Mouse (Mus musculus) E14TG2a.4 (cell line): Measurements from ENCODE around the gene Scmh1.
A peak's percentile ranks its signal among the peaks of the same experiment; 100 is the strongest.

Experiments
- H3K27me3 ChIP-seq: 2 replicates; pipeline ENCODE4 v1.6.1; 2014; ENCODE audit warnings: low read length, control low read depth; ENCODE audit not compliant: insufficient read depth
- H3K36me3 ChIP-seq: 2 replicates; pipeline ENCODE4 v1.6.1; 2014; ENCODE audit warnings: low read length, control low read depth; ENCODE audit not compliant: insufficient read depth
- H3K4me1 ChIP-seq: replicated peaks from 2 replicates; pipeline ENCODE4 v1.6.1; 2014; ENCODE audit warnings: low read depth, low read length, control low read depth
- H3K4me3 ChIP-seq: replicated peaks from 2 replicates; pipeline ENCODE4 v1.5.1; 2014; ENCODE audit warnings: mild to moderate bottlenecking, low read length
- H3K9me3 ChIP-seq: 2 replicates; pipeline ENCODE4 v1.6.1; 2014; ENCODE audit warnings: low read length, control low read depth
- CTCF ChIP-seq: conservative IDR thresholded peaks from 2 replicates; pipeline ENCODE4 v1.5.1; 2014; ENCODE audit warnings: low read length
- NANOG ChIP-seq: IDR thresholded peaks from 2 replicates; pipeline ENCODE4 v1.6.1; 2014; ENCODE audit warnings: borderline replicate concordance, low read length, mixed read lengths
- POU5F1 ChIP-seq: IDR thresholded peaks from 2 replicates; pipeline ENCODE4 v1.6.1; 2014; ENCODE audit warnings: low read length, borderline replicate concordance

The Scmh1 gene

DNA sequence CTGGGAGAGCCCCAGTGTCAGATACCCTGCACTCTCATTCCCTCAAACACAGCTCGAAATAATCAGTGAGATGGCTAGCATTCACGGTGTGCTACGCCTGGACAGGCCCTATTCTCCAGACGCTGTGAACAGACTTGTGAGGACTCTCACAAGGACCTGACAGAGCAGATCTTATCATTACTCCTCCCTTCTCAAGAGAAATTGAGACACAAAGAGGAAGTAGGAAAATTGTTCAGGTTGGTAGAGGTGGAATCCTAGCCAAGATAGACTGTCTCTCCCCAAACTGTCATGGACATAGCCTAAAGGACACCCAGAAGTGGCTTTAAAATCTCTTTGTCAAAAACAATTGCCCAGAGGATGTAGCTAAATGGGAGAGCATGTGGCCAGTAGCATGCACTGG is 31.3 kb upstream of the Scmh1 start:
- TF ChIP-seq CTCF (no peak), POU5F1 (no peak), NANOG (no peak)
- H3K36me3 ChIP-seq, result no peaks in the 10 kb centered on the region
- H3K27me3 ChIP-seq, result peaks cover 51% of the 10 kb centered on the region
- no peak overlapping the region for H3K4me3 ChIP-seq
- H3K4me1 ChIP-seq, result peaks cover 14% of the 10 kb centered on the region
- no peaks in the 10 kb centered on the region for H3K9me3 ChIP-seq

DNA sequence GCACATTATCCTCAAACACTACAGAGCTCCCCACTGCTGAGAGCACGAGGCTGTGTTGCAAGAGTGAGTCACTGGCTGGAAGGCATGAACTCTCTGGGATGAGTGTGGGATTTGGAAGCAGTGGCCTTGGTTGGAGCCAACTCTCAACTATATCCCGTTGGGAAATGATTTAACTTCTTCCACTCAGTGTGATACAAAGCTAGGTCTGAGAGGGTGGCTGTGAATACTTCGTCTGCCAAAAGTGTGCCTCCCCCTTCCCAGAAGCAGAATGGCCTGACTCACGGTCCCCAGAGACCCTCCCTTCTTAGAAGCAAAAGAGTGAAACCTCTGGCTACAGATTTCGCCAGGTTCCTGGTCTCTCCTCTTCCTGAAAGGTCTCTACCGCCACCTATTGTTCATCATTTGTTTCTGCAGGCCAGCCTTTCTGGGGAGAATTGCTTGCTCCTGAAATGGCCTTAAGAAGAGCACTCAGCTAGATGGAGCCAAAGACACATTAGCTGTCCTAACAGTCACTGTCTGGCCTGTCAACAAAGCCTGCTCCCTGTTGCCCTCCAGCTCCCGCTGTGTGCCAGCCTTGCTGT is 24.2 kb upstream of the Scmh1 start:
- H3K27me3 ChIP-seq, result peaks cover 3% of the 10 kb centered on the region; the same call in 1 of the 2 replicates
- H3K4me1 ChIP-seq, result 0 out of 2 replicates have a peak, but pooled peaks cover 3% of the 10 kb centered on the region
- peaks cover 11% of the 10 kb centered on the region for H3K9me3 ChIP-seq
- no peaks in the 10 kb centered on the region for H3K36me3 ChIP-seq
- H3K4me3 ChIP-seq, result no peak overlapping the region
- TF ChIP-seq CTCF, result peak; percentile 95
- no peak for TF ChIP-seq POU5F1

DNA sequence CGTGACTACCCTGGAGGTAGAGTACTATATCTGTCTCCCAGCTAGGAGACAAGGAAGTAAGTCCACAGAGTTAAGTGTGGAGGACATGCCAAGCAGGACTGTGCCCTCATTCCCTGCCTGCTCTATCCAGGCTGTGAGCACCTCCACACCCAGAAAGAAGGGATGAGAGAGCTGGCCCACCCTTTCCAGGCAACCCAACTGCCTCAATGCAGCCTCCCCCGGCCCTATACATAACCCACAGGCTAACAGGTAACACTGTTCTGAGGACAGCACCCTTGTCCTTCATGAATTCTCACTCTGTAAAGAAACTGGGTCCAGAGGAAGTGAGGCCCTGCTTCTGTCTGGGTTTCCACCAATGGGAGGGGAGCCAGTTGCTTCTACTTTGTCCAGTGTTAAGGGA is 19.6 kb upstream of the Scmh1 start:
- H3K36me3 ChIP-seq, result no peaks in the 10 kb centered on the region
- no peaks in the 10 kb centered on the region for H3K9me3 ChIP-seq
- H3K4me3 ChIP-seq, result no peak overlapping the region
- H3K4me1 ChIP-seq, result peaks cover 38% of the 10 kb centered on the region
- TF ChIP-seq NANOG, result no peak
- TF ChIP-seq POU5F1, result no peak
- TF ChIP-seq CTCF, result no peak
- peaks cover 3% of the 10 kb centered on the region; the same call in 1 of the 2 replicates for H3K27me3 ChIP-seq

DNA sequence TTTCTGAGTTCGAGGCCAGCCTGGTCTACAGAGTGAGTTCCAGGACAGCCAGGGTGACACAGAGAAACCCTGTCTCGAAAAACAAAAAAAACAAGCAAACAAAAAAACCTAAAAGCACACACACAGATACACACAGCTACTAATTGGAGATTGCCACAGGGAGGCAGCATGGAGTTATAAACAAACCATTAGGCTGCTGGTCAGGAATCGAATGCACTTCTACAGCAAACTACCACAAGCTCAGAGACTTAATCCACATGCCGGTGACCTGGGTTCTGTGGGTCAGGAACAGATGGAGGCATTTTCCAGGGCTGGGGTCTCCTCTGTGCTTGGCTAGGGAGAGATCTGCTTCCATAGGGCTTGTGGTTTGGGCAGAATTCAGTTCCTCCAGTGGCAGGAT is 17.6 kb upstream of the Scmh1 start:
- H3K4me1 ChIP-seq, result peaks cover 39% of the 10 kb centered on the region
- no peak overlapping the region for H3K4me3 ChIP-seq
- H3K9me3 ChIP-seq, result no peaks in the 10 kb centered on the region
- H3K36me3 ChIP-seq, result no peaks in the 10 kb centered on the region
- peaks cover 3% of the 10 kb centered on the region; the same call in 1 of the 2 replicates for H3K27me3 ChIP-seq
- TF ChIP-seq NANOG (no peak), POU5F1 (no peak), CTCF (peak; percentile 12; the same call in 1 of the 2 replicates)

DNA sequence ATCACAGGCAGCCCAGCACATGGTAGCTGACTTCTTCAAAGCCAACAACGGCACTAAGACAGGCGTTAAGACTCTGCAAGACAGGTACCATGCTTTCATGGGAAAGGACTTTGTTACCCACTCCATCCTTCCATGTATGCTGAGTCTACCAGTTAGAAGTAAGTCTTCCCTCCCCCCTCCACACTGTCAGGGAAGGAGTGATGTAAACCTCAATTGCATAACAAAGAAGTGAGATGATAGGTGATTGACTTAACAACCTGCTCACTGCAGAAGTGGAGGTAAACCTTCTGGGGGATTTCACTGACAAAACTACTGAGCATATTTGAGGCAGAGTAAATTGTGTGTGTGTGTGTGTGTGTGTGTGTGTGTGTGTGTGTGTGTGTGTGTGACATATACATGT is 17.1 kb upstream of the Scmh1 start:
- no peaks in the 10 kb centered on the region for H3K9me3 ChIP-seq
- peak; percentile 90 for TF ChIP-seq POU5F1
- TF ChIP-seq CTCF, result no peak
- peak; percentile 85 for TF ChIP-seq NANOG
- H3K4me3 ChIP-seq, result no peak overlapping the region
- peaks cover 39% of the 10 kb centered on the region for H3K4me1 ChIP-seq
- peaks cover 3% of the 10 kb centered on the region; the same call in 1 of the 2 replicates for H3K27me3 ChIP-seq
- no peaks in the 10 kb centered on the region for H3K36me3 ChIP-seq

DNA sequence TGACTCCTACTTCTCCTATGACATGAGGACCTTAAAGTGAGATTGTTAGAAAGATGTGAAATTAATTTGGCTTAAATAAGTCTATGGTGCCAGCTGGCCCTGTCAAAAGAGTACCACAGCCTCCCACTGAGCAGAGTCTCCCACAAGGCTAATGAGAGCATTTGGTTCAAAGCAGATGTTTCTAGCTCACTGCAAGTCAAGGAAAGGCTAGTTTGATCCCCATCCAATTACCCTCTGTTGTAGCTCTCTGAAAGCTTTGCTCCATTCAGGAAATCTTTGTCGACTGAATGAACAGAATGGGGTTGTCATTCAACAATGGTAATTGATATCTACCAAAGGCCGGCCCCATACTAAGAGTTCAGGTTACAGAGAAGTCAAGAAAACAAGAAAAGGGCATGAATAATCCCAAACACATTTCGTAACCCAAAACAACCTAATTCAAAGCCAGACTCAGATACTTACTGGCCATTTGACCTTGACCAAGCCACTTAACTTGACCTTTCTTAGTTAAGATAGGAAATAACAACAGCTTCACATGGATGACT is 16.0 kb upstream of the Scmh1 start:
- no peaks in the 10 kb centered on the region for H3K9me3 ChIP-seq

DNA sequence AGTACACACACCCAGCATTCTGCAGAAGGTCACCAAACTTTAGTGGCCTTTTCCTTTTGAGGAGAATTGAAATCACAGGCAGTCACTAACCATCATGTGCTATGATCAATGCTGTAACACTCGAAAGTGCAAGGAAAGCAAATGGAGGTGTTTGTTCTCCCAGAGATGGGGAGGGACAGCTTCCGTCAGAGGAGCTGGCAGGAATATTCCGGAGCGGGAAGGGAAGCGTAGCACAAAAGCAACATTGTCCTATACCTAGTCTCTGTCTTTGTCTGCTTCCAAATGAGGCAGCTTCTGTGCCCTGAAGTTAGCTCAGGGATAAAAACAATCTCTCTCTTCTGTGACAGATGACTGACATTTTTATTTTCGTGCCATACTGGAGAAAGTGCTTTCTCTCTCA is 15.5 kb upstream of the Scmh1 start:
- peaks cover 39% of the 10 kb centered on the region for H3K4me1 ChIP-seq
- no peaks in the 10 kb centered on the region for H3K36me3 ChIP-seq
- H3K9me3 ChIP-seq, result no peaks in the 10 kb centered on the region
- TF ChIP-seq CTCF (no peak), NANOG (no peak), POU5F1 (no peak)
- H3K4me3 ChIP-seq, result no peak overlapping the region
- peaks cover 3% of the 10 kb centered on the region; the same call in 1 of the 2 replicates for H3K27me3 ChIP-seq

More for the DNA sequence above, 16.0 kb upstream of the Scmh1 start:
- no peak for TF ChIP-seq POU5F1
- TF ChIP-seq NANOG, result peak; percentile 45; the same call in 1 of the 2 replicates
- TF ChIP-seq CTCF, result no peak
- no peaks in the 10 kb centered on the region for H3K36me3 ChIP-seq
- H3K4me1 ChIP-seq, result peaks cover 39% of the 10 kb centered on the region
- H3K27me3 ChIP-seq, result peaks cover 3% of the 10 kb centered on the region; the same call in 1 of the 2 replicates
- no peak overlapping the region for H3K4me3 ChIP-seq

DNA sequence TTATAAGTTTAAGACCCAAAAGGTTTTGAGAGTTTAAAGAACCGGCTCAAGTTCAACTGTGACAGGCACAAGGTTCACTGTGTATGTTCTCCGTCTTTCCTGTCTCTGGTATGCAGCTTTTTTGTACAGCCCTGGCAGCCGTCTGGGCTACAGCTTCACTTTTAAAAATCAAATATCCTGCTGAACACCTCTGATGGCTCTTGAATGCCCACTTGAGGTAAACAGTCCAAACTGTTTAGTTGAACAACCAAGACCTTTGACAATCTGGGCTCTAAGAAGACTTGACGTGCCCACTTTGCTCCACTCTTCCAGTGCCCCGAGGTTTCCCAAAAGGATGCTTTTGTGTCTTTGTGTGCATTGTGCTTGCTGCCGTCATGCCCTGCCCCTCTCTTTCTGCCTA is 13.5 kb upstream of the Scmh1 start:
- H3K4me3 ChIP-seq, result no peak overlapping the region
- TF ChIP-seq CTCF (no peak), POU5F1 (no peak), NANOG (no peak)
- H3K36me3 ChIP-seq, result no peaks in the 10 kb centered on the region
- no peaks in the 10 kb centered on the region for H3K27me3 ChIP-seq
- peaks cover 48% of the 10 kb centered on the region for H3K4me1 ChIP-seq
- H3K9me3 ChIP-seq, result no peaks in the 10 kb centered on the region

DNA sequence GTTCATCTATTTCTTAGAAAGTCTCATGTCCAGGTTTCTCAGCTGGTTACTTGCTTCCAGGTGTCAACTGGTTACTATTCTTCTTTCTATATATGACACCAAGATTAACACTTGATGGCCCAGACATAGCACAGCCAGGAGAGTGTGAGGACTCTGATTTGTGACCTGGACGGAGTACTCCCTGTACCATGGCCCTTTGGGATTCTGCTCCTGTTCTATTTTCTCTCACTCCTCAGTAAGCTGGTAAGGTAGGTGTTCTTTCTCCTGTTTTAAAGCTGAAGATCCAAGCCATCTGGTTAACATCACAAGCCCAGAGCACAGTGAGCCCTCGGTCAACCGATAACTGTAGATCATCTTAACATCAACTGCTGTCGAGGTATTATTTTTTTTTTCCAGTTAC is 12.7 kb upstream of the Scmh1 start:
- H3K9me3 ChIP-seq, result no peaks in the 10 kb centered on the region
- H3K27me3 ChIP-seq, result no peaks in the 10 kb centered on the region
- H3K4me1 ChIP-seq, result peaks cover 49% of the 10 kb centered on the region
- H3K4me3 ChIP-seq, result no peak overlapping the region
- no peak for TF ChIP-seq CTCF
- TF ChIP-seq POU5F1, result no peak
- TF ChIP-seq NANOG, result no peak
- no peaks in the 10 kb centered on the region for H3K36me3 ChIP-seq
